Mouse (Mus musculus): ENCODE measurements around the gene Lrr1. TPM values are rescaled to one million over a fixed set of nuclear protein-coding genes. Genes with fewer than 3 reads are reported as not detected.
A peak's percentile ranks its signal among the peaks of the same experiment; 100 is the strongest.

Lrr1 gene
- polyA plus RNA-seq, 1 experiment from 2014 or later: 35.8 TPM

- H3K4me3 ChIP-seq: no peak overlapping the region
- H3K27ac ChIP-seq (replicated peaks): no peak overlapping the region
- 92% methylated on average over 5 of the region's 5 CpGs for WGBS
- H3K4me1 ChIP-seq: no peaks in the 10 kb centered on the region
- no peaks in the 10 kb centered on the region for H3K9me3 ChIP-seq (replicated peaks)
- DNase-seq (ENCODE audit: low spot score): no peak
- peaks cover 100% of the 10 kb centered on the region for H3K36me3 ChIP-seq
- no peaks in the 10 kb centered on the region for H3K27me3 ChIP-seq (ENCODE audit: low read depth, poor library complexity, severe bottlenecking)
Measured at GRCm38 (mm10) chr12:69211057-69211456, 42.4 kb downstream of the Lrr1 start.

GRCm38 (mm10) chr12:69213186-69213777 lies 44.7 kb downstream of the Lrr1 start:
- Histone ChIP-seq H3K4me1 (no peaks in the 10 kb centered on the region), H3K36me3 (peaks cover 100% of the 10 kb centered on the region), H3K9me3 (replicated peaks) (no peaks in the 10 kb centered on the region), H3K27me3 (ENCODE audit: low read depth, poor library complexity, severe bottlenecking) (no peaks in the 10 kb centered on the region), H3K27ac (replicated peaks) (no peak overlapping the region), H3K4me3 (no peak overlapping the region)
- DNase-seq (ENCODE audit: low spot score): no peak
- 94% methylated on average over 13 of the region's 13 CpGs for WGBS

GRCm38 (mm10) chr12:69214393-69214792 lies 45.8 kb downstream of the Lrr1 start:
- Histone ChIP-seq H3K27me3 (ENCODE audit: low read depth, poor library complexity, severe bottlenecking) (no peaks in the 10 kb centered on the region), H3K9me3 (replicated peaks) (no peaks in the 10 kb centered on the region), H3K27ac (replicated peaks) (no peak overlapping the region), H3K4me3 (no peak overlapping the region), H3K36me3 (peaks cover 100% of the 10 kb centered on the region), H3K4me1 (no peaks in the 10 kb centered on the region)
- 96% methylated on average over 7 of the region's 7 CpGs for WGBS
- no peak for DNase-seq (ENCODE audit: low spot score)

- Histone ChIP-seq H3K27me3 (ENCODE audit: low read depth, poor library complexity, severe bottlenecking) (no peaks in the 10 kb centered on the region), H3K36me3 (peaks cover 100% of the 10 kb centered on the region), H3K27ac (replicated peaks) (no peak overlapping the region), H3K9me3 (replicated peaks) (no peaks in the 10 kb centered on the region), H3K4me3 (no peak overlapping the region), H3K4me1 (no peaks in the 10 kb centered on the region)
- 92% methylated on average over 3 of the region's 3 CpGs for WGBS
- no peak for DNase-seq (ENCODE audit: low spot score)
Measured at GRCm38 (mm10) chr12:69215000-69215785, 46.6 kb downstream of the Lrr1 start.

GRCm38 (mm10) chr12:69216587-69216986 lies 48.0 kb downstream of the Lrr1 start:
- Histone ChIP-seq H3K27me3 (ENCODE audit: low read depth, poor library complexity, severe bottlenecking) (no peaks in the 10 kb centered on the region), H3K27ac (replicated peaks) (no peak overlapping the region), H3K9me3 (replicated peaks) (no peaks in the 10 kb centered on the region), H3K4me3 (no peak overlapping the region), H3K36me3 (peaks cover 100% of the 10 kb centered on the region), H3K4me1 (no peaks in the 10 kb centered on the region)
- no peak for DNase-seq (ENCODE audit: low spot score)
- 95% methylated on average over 7 of the region's 7 CpGs for WGBS

GRCm38 (mm10) chr12:69220613-69221277 lies 52.1 kb downstream of the Lrr1 start:
- no peaks in the 10 kb centered on the region for H3K4me1 ChIP-seq
- no peaks in the 10 kb centered on the region for H3K9me3 ChIP-seq (replicated peaks)
- no peak overlapping the region for H3K4me3 ChIP-seq
- H3K27ac ChIP-seq (replicated peaks): no peak overlapping the region
- DNase-seq (ENCODE audit: low spot score): no peak
- peaks cover 88% of the 10 kb centered on the region for H3K36me3 ChIP-seq
- 88% methylated on average over 19 of the region's 19 CpGs for WGBS
- no peaks in the 10 kb centered on the region for H3K27me3 ChIP-seq (ENCODE audit: low read depth, poor library complexity, severe bottlenecking)

GRCm38 (mm10) chr12:69227776-69228466 lies 59.3 kb downstream of the Lrr1 start, which contains the start of gene Pole2:
Gene Pole2, minus strand, starts transcription at chr12:69228195.
- peaks cover 27% of the 10 kb centered on the region for H3K36me3 ChIP-seq
- peak within 1 kb of the TSS; percentile 94 for H3K27ac ChIP-seq (replicated peaks)
- peak within 1 kb of the TSS; percentile 79 for H3K4me3 ChIP-seq
- peak; percentile 87 for DNase-seq (ENCODE audit: low spot score)
- H3K4me1 ChIP-seq: peaks cover 19% of the 10 kb centered on the region
- no peaks in the 10 kb centered on the region for H3K27me3 ChIP-seq (ENCODE audit: low read depth, poor library complexity, severe bottlenecking)
- no peaks in the 10 kb centered on the region for H3K9me3 ChIP-seq (replicated peaks)
- under 1% methylated on average over 37 of the region's 37 CpGs for WGBS

Small RNA genes lying within 50 kb of the gene (microRNA-seq; reads per million reads assigned to microRNA genes)
- gene Gm47287 (not detected), gene Gm47295 (1.5 reads per million)

Other genes starting within 250 kb of the Lrr1 start
- gene Rps29, start 9.6 kb upstream of the Lrr1 start, polyA plus RNA-seq (2016; fragmentation: Nextera tagmentation; extraction: Ambion mirVana): 1,159 and 1,322 TPM in 2 replicates
- gene Rpl36al, start 15.3 kb downstream of the Lrr1 start, polyA plus RNA-seq (2016; fragmentation: Nextera tagmentation; extraction: Ambion mirVana): 467 and 542 TPM in 2 replicates
- gene Mgat2, start 15.3 kb downstream of the Lrr1 start, polyA plus RNA-seq (2016; fragmentation: Nextera tagmentation; extraction: Ambion mirVana): 32.6 and 34.3 TPM in 2 replicates
- 49.8 and 57.0 TPM in 2 replicates for gene Gm49383, start 28.3 kb downstream of the Lrr1 start, polyA plus RNA-seq (2016; fragmentation: Nextera tagmentation; extraction: Ambion mirVana)
- 17.0 TPM in 2 replicates for gene Dnaaf2, start 29.6 kb downstream of the Lrr1 start, polyA plus RNA-seq (2016; fragmentation: Nextera tagmentation; extraction: Ambion mirVana)
- gene Gm49384, start 35.5 kb downstream of the Lrr1 start, polyA plus RNA-seq (2016; fragmentation: Nextera tagmentation; extraction: Ambion mirVana): 43.8 and 51.4 TPM in 2 replicates
- 28.8 and 34.5 TPM in 2 replicates for gene Pole2, start 59.4 kb downstream of the Lrr1 start, polyA plus RNA-seq (2016; fragmentation: Nextera tagmentation; extraction: Ambion mirVana)
- 2.5 and 3.1 TPM in 2 replicates for gene Klhdc1, start 72.4 kb downstream of the Lrr1 start, polyA plus RNA-seq (2016; fragmentation: Nextera tagmentation; extraction: Ambion mirVana)
- 208 and 218 TPM in 2 replicates for gene Klhdc2, start 127.9 kb downstream of the Lrr1 start, polyA plus RNA-seq (2016; fragmentation: Nextera tagmentation; extraction: Ambion mirVana)
- gene Nemf, start 188.4 kb downstream of the Lrr1 start, polyA plus RNA-seq (2016; fragmentation: Nextera tagmentation; extraction: Ambion mirVana): 96.6 and 97.2 TPM in 2 replicates
- 32.2 and 34.4 TPM in 2 replicates for gene Arf6, start 203.3 kb downstream of the Lrr1 start, polyA plus RNA-seq (2016; fragmentation: Nextera tagmentation; extraction: Ambion mirVana)
- 1.2 and 1.3 TPM in 2 replicates for gene Gm9887, start 203.6 kb downstream of the Lrr1 start, polyA plus RNA-seq (2016; fragmentation: Nextera tagmentation; extraction: Ambion mirVana)